Mouse (Mus musculus): ENCODE data around the gene Tlx2. TPM values are rescaled to one million over a fixed set of nuclear protein-coding genes. Genes with fewer than 3 reads are reported as not detected.

Gene Tlx2
- polyA plus RNA-seq, 1 experiment from 2014 or later: 8.2 TPM

GRCm38 (mm10) chr6:83049367-83049766 is 20.7 kb downstream of the Tlx2 start:
- Histone ChIP-seq H3K27ac (no peak overlapping the region), H3K4me1 (peaks cover 16% of the 10 kb centered on the region), H3K36me3 (peaks cover 13% of the 10 kb centered on the region), H3K4me2 (replicated peaks) (no peak overlapping the region), H3K4me3 (no peak overlapping the region), H3K9ac (no peak overlapping the region), H3K27me3 (no peaks in the 10 kb centered on the region), H3K9me3 (no peaks in the 10 kb centered on the region)
- ATAC-seq (ENCODE audit: insufficient number of reproducible peaks, insufficient read depth, low FRiP score, low TSS enrichment): no peak
- 74% methylated on average over 10 of the region's 10 CpGs for WGBS

GRCm38 (mm10) chr6:83044742-83045141 is 25.4 kb downstream of the Tlx2 start:
- H3K9me3 ChIP-seq: no peaks in the 10 kb centered on the region
- no peaks in the 10 kb centered on the region for H3K27me3 ChIP-seq
- H3K9ac ChIP-seq: no peak overlapping the region
- no peak for ATAC-seq (ENCODE audit: insufficient number of reproducible peaks, insufficient read depth, low FRiP score, low TSS enrichment)
- no peak overlapping the region for H3K4me2 ChIP-seq (replicated peaks)
- WGBS: 76% methylated on average over 9 of the region's 9 CpGs
- H3K27ac ChIP-seq: no peak overlapping the region
- H3K36me3 ChIP-seq: no peaks in the 10 kb centered on the region
- H3K4me3 ChIP-seq: no peak overlapping the region
- no peaks in the 10 kb centered on the region for H3K4me1 ChIP-seq

- ATAC-seq (ENCODE audit: insufficient number of reproducible peaks, insufficient read depth, low FRiP score, low TSS enrichment): no peak
- no peak overlapping the region for H3K27ac ChIP-seq
- WGBS: 91% methylated on average over 5 of the region's 5 CpGs
Observed at GRCm38 (mm10) chr6:83043993-83044392, 26.1 kb downstream of the Tlx2 start.

GRCm38 (mm10) chr6:83043561-83043960 is 26.5 kb downstream of the Tlx2 start:
- 69% methylated on average over 6 of the region's 6 CpGs for WGBS
- H3K9me3 ChIP-seq: no peaks in the 10 kb centered on the region
- no peak overlapping the region for H3K27ac ChIP-seq
- peaks cover 2% of the 10 kb centered on the region; the same call in 1 of the 2 replicates for H3K4me1 ChIP-seq
- H3K9ac ChIP-seq: no peak overlapping the region
- no peak overlapping the region for H3K4me2 ChIP-seq (replicated peaks)
- no peaks in the 10 kb centered on the region for H3K36me3 ChIP-seq
- H3K27me3 ChIP-seq: no peaks in the 10 kb centered on the region
- H3K4me3 ChIP-seq: no peak overlapping the region
- ATAC-seq (ENCODE audit: insufficient number of reproducible peaks, insufficient read depth, low FRiP score, low TSS enrichment): no peak

More at GRCm38 (mm10) chr6:83043993-83044392, 26.1 kb downstream of the Tlx2 start:
- no peaks in the 10 kb centered on the region for H3K9me3 ChIP-seq
- no peak overlapping the region for H3K9ac ChIP-seq
- no peaks in the 10 kb centered on the region for H3K36me3 ChIP-seq
- H3K4me3 ChIP-seq: no peak overlapping the region
- H3K4me2 ChIP-seq (replicated peaks): no peak overlapping the region
- H3K27me3 ChIP-seq: no peaks in the 10 kb centered on the region
- no peaks in the 10 kb centered on the region for H3K4me1 ChIP-seq

- no peak overlapping the region for H3K4me3 ChIP-seq
- no peak overlapping the region for H3K9ac ChIP-seq
- H3K27ac ChIP-seq: no peak overlapping the region
- H3K4me1 ChIP-seq: peaks cover 6% of the 10 kb centered on the region
- H3K36me3 ChIP-seq: no peaks in the 10 kb centered on the region
- no peaks in the 10 kb centered on the region for H3K9me3 ChIP-seq
- WGBS: 82% methylated on average over 5 of the region's 5 CpGs
- no peak overlapping the region for H3K4me2 ChIP-seq (replicated peaks)
- no peak for ATAC-seq (ENCODE audit: insufficient number of reproducible peaks, insufficient read depth, low FRiP score, low TSS enrichment)
- no peaks in the 10 kb centered on the region for H3K27me3 ChIP-seq
Observed at GRCm38 (mm10) chr6:83040601-83041000, 29.5 kb downstream of the Tlx2 start.

GRCm38 (mm10) chr6:83038496-83039012 is 31.5 kb downstream of the Tlx2 start:
- Histone ChIP-seq H3K9me3 (no peaks in the 10 kb centered on the region), H3K36me3 (no peaks in the 10 kb centered on the region), H3K4me1 (peaks cover 20% of the 10 kb centered on the region), H3K4me2 (replicated peaks) (peak overlapping the region; percentile 53), H3K27ac (no peak overlapping the region), H3K27me3 (no peaks in the 10 kb centered on the region), H3K4me3 (peak overlapping the region; percentile 20; the same call in 1 of the 2 replicates), H3K9ac (peak overlapping the region; percentile 27)
- WGBS: 10% methylated on average over 24 of the region's 24 CpGs
- no peak for ATAC-seq (ENCODE audit: insufficient number of reproducible peaks, insufficient read depth, low FRiP score, low TSS enrichment)

- Histone ChIP-seq H3K4me2 (replicated peaks) (no peak overlapping the region), H3K9ac (no peak overlapping the region), H3K27me3 (peaks cover 5% of the 10 kb centered on the region; the same call in 1 of the 2 replicates), H3K36me3 (no peaks in the 10 kb centered on the region), H3K4me3 (no peak overlapping the region), H3K27ac (no peak overlapping the region), H3K4me1 (peaks cover 24% of the 10 kb centered on the region), H3K9me3 (no peaks in the 10 kb centered on the region)
- ATAC-seq (ENCODE audit: insufficient number of reproducible peaks, insufficient read depth, low FRiP score, low TSS enrichment): no peak
- 75% methylated on average over 8 of the region's 8 CpGs for WGBS
Observed at GRCm38 (mm10) chr6:83037188-83037587, 32.9 kb downstream of the Tlx2 start.

- 15% methylated on average over 5 of the region's 5 CpGs for WGBS
- H3K27ac ChIP-seq: peak overlapping the region; percentile 65
Observed at GRCm38 (mm10) chr6:83034463-83035055, 35.5 kb downstream of the Tlx2 start.

GRCm38 (mm10) chr6:83033249-83034185 is 36.6 kb downstream of the Tlx2 start, which contains the start of the genes Dok1 and Loxl3:
Dok1 (minus strand) TSS chr6:83033471.
Loxl3 (plus strand) TSS chr6:83034173.
- Histone ChIP-seq H3K27me3 (peaks cover 38% of the 10 kb centered on the region), H3K9me3 (no peaks in the 10 kb centered on the region), H3K4me2 (replicated peaks) (peak within 1 kb of the TSS; percentile 85), H3K36me3 (no peaks in the 10 kb centered on the region), H3K4me3 (peak within 1 kb of the TSS; percentile 59), H3K27ac (peak within 1 kb of the TSS; percentile 65), H3K4me1 (peaks cover 38% of the 10 kb centered on the region), H3K9ac (peak within 1 kb of the TSS; percentile 20)
- peak; percentile 73 for ATAC-seq (ENCODE audit: insufficient number of reproducible peaks, insufficient read depth, low FRiP score, low TSS enrichment)
- WGBS: under 1% methylated on average over 51 of the region's 51 CpGs

More at GRCm38 (mm10) chr6:83034463-83035055, 35.5 kb downstream of the Tlx2 start:
- peaks cover 41% of the 10 kb centered on the region for H3K4me1 ChIP-seq
- ATAC-seq (ENCODE audit: insufficient number of reproducible peaks, insufficient read depth, low FRiP score, low TSS enrichment): no peak
- no peaks in the 10 kb centered on the region for H3K36me3 ChIP-seq
- H3K27me3 ChIP-seq: peaks cover 29% of the 10 kb centered on the region
- peak overlapping the region; percentile 20 for H3K9ac ChIP-seq
- peak overlapping the region; percentile 85 for H3K4me2 ChIP-seq (replicated peaks)
- peak overlapping the region; percentile 59 for H3K4me3 ChIP-seq
- no peaks in the 10 kb centered on the region for H3K9me3 ChIP-seq

- Histone ChIP-seq H3K4me2 (replicated peaks) (peak overlapping the region; percentile 85), H3K9me3 (no peaks in the 10 kb centered on the region), H3K27ac (peak overlapping the region; percentile 65; the same call in 1 of the 2 replicates), H3K4me3 (peak overlapping the region; percentile 59), H3K9ac (peak overlapping the region; percentile 20), H3K36me3 (no peaks in the 10 kb centered on the region), H3K27me3 (peaks cover 43% of the 10 kb centered on the region), H3K4me1 (peaks cover 36% of the 10 kb centered on the region)
- 1% methylated on average over 31 of the region's 31 CpGs for WGBS
- ATAC-seq (ENCODE audit: insufficient number of reproducible peaks, insufficient read depth, low FRiP score, low TSS enrichment): peak; percentile 42
Observed at GRCm38 (mm10) chr6:83032769-83033191, 37.3 kb downstream of the Tlx2 start.

- Histone ChIP-seq H3K4me1 (peaks cover 41% of the 10 kb centered on the region), H3K27me3 (peaks cover 43% of the 10 kb centered on the region), H3K27ac (no peak overlapping the region)
Observed at GRCm38 (mm10) chr6:83031921-83032590, 38.0 kb downstream of the Tlx2 start.

More at GRCm38 (mm10) chr6:83031921-83032590, 38.0 kb downstream of the Tlx2 start:
- Histone ChIP-seq H3K4me3 (peak overlapping the region; percentile 59), H3K9me3 (no peaks in the 10 kb centered on the region), H3K9ac (peak overlapping the region; percentile 20; the same call in 1 of the 2 replicates), H3K4me2 (replicated peaks) (peak overlapping the region; percentile 85), H3K36me3 (no peaks in the 10 kb centered on the region)
- WGBS: 16% methylated on average over 18 of the region's 18 CpGs
- ATAC-seq (ENCODE audit: insufficient number of reproducible peaks, insufficient read depth, low FRiP score, low TSS enrichment): no peak

Data from embryonic facial prominence, embryonic 12.5 days (tissue).